Mouse (Mus musculus): Measurements from ENCODE around the gene Gm21972. TPM values are rescaled to one million over a fixed set of nuclear protein-coding genes. Genes with fewer than 3 reads are reported as not detected.

Gene Gm21972
- 1.5 and 2.2 TPM in 2 replicates for polyA plus RNA-seq (2012; rRNA removed)

DNA sequence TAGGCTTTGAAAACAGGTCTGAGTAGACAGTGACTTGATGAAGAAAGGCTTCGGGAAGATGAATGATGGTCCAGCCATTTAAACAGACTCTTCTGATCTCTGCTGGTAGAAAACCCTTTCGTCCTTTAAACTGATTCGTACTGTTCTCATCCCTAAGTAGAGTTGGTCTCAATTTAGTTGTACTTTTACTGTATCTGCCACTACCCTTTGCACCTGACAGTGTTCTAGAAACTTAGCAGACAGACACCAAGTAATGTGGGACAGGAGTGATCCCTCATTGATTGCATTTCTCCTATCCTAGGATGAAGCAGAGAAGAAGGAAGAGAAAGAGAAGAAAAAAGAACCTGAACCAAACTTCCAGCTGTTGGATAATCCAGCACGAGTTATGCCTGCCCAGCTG is at the start of gene Gm21972:
Gene Gm21972 (plus strand): TSS at position 301 of the 400 bp plus-strand sequence.
- no peak within 1 kb of the TSS for H3K27ac ChIP-seq (ENCODE audit: insufficient read depth, low read length)
- H3K4me1 ChIP-seq (ENCODE audit: control insufficient read depth, insufficient read depth, low read length): no peaks in the 10 kb centered on the region
- H3K4me3 ChIP-seq (ENCODE audit: insufficient read depth, low read length): no peak within 1 kb of the TSS
- no peak for TF ChIP-seq POLR2A (IDR thresholded peaks at IDR 0.05; ENCODE audit: extremely low read depth, insufficient read depth, low read length)
- TF ChIP-seq CTCF (IDR thresholded peaks at IDR 0.05; ENCODE audit: extremely low read depth, insufficient read depth, low read length): no peak

DNA sequence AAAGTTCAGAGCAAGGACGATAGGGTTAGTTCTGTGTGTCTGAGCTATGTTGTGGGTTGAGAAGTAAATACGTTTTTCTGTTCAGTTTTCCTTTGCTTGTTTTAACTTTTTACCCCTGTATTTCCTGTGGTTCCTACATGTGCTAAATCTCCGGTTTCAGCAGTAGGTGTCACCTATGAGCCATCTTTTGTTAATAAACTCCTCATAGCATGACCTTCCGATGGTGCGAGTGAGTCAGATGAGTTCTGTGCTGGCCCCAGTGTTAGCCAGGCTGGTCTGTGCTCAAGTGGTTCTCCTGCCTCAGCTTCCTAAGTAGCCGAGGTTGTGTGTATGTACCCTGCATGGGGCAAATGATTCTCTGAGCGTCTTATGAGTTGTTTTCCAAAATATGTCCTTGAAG is 39.0 kb upstream of the Gm21972 start:
- H3K4me3 ChIP-seq (ENCODE audit: insufficient read depth, low read length): no peak overlapping the region
- H3K27ac ChIP-seq (ENCODE audit: insufficient read depth, low read length): no peak overlapping the region
- H3K4me1 ChIP-seq (ENCODE audit: control insufficient read depth, insufficient read depth, low read length): no peaks in the 10 kb centered on the region
- TF ChIP-seq CTCF (IDR thresholded peaks at IDR 0.05; ENCODE audit: extremely low read depth, insufficient read depth, low read length): no peak
- no peak for TF ChIP-seq POLR2A (IDR thresholded peaks at IDR 0.05; ENCODE audit: extremely low read depth, insufficient read depth, low read length)

DNA sequence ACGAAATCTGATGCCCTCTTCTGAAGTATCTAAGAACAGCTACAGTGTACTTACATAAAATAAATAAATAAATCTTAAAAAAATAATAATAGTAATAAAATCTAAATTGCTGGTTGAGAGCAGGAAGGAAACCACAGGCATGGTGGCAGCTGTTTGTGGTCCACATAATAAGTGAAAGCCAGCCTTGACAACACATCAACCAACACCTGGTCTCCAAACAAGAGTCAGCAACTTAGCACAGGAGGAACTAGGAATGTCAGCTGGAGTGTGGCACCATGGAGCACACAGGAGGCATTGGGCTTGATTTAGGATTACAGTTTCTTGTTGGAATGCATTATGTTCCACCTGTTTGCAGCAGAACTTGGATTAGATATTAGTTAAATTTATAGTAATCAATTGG is 28.4 kb upstream of the Gm21972 start:
- Histone ChIP-seq H3K4me1 (ENCODE audit: control insufficient read depth, insufficient read depth, low read length) (no peaks in the 10 kb centered on the region; the same call in 1 of the 2 replicates), H3K27ac (ENCODE audit: insufficient read depth, low read length) (no peak overlapping the region), H3K4me3 (ENCODE audit: insufficient read depth, low read length) (no peak overlapping the region)
- TF ChIP-seq POLR2A (IDR thresholded peaks at IDR 0.05; ENCODE audit: extremely low read depth, insufficient read depth, low read length): no peak
- no peak for TF ChIP-seq CTCF (IDR thresholded peaks at IDR 0.05; ENCODE audit: extremely low read depth, insufficient read depth, low read length)

DNA sequence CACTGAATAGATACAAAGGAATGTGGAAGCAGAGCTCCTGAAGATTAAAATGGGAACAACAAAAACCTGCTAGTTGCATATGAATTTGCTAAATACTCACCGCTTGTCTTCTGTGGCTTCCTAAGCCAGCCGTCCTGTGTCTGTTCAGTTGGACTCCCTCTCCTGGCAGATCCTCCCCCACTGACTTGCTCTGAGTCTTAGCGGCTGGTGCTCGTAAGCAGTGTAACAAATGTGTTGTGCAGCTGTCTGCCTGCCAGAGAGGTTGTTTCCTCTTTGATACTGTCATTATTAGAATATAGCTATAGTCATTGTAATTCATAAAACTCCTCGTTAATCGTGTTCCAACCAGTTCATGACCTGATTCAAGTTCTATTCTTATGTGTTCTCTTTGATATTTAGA is 21.7 kb upstream of the Gm21972 start, which contains the start of gene Htr2b:
Gene Htr2b (minus strand): TSS at position 192 of the 400 bp plus-strand sequence.
- Histone ChIP-seq H3K4me1 (ENCODE audit: control insufficient read depth, insufficient read depth, low read length) (no peaks in the 10 kb centered on the region; the same call in none of the 2 replicates), H3K4me3 (ENCODE audit: insufficient read depth, low read length) (no peak within 1 kb of the TSS), H3K27ac (ENCODE audit: insufficient read depth, low read length) (no peak within 1 kb of the TSS)
- TF ChIP-seq CTCF (IDR thresholded peaks at IDR 0.05; ENCODE audit: extremely low read depth, insufficient read depth, low read length) (0 out of 2 replicates have a peak, but pooled peaks have one; percentile 1), POLR2A (IDR thresholded peaks at IDR 0.05; ENCODE audit: extremely low read depth, insufficient read depth, low read length) (no peak)

DNA sequence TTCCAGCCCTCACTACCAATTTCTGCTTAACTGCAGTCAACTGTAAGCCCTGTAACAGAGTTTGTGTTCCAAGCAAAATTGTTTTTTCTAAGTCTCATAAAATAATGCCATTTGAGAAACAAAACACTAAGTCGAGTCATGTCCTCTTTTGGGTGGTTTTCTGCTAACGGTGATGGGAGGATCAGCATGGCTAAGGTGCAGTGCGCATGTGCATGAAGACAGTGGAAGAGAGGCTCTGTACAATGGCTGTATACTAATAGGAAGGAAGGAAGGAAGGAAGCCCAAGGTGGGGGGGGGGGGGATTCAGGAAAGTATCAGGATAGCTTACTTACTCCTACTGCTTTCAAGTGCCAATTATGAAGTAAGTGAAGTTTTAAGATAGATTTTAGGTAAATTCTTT is 19.3 kb upstream of the Gm21972 start:
- no peak overlapping the region for H3K27ac ChIP-seq (ENCODE audit: insufficient read depth, low read length)

DNA sequence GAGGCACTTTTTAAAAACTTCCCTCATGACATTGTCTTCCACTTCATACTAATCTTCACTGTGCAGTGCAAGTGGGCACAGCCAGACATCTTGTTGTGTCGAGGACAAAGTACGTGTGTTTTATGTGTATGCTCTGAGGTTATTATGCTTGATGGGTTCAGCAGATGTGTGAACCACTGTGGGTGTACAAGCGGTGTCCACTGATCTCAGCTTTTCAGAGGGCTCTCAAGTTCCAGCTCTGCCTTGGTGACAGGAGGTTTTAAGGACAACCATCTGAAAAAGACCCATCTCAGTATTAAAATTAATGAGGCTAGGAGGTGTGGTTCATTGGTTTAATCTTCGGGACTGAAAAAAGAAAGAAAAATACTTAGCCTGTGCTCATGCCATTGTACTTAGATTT is 13.9 kb upstream of the Gm21972 start:
- TF ChIP-seq POLR2A (IDR thresholded peaks at IDR 0.05; ENCODE audit: extremely low read depth, insufficient read depth, low read length): no peak
- TF ChIP-seq CTCF (IDR thresholded peaks at IDR 0.05; ENCODE audit: extremely low read depth, insufficient read depth, low read length): no peak

More for the DNA sequence above, 19.3 kb upstream of the Gm21972 start:
- TF ChIP-seq CTCF (IDR thresholded peaks at IDR 0.05; ENCODE audit: extremely low read depth, insufficient read depth, low read length): no peak
- TF ChIP-seq POLR2A (IDR thresholded peaks at IDR 0.05; ENCODE audit: extremely low read depth, insufficient read depth, low read length): no peak
- H3K4me3 ChIP-seq (ENCODE audit: insufficient read depth, low read length): no peak overlapping the region
- H3K4me1 ChIP-seq (ENCODE audit: control insufficient read depth, insufficient read depth, low read length): no peaks in the 10 kb centered on the region; the same call in none of the 2 replicates

DNA sequence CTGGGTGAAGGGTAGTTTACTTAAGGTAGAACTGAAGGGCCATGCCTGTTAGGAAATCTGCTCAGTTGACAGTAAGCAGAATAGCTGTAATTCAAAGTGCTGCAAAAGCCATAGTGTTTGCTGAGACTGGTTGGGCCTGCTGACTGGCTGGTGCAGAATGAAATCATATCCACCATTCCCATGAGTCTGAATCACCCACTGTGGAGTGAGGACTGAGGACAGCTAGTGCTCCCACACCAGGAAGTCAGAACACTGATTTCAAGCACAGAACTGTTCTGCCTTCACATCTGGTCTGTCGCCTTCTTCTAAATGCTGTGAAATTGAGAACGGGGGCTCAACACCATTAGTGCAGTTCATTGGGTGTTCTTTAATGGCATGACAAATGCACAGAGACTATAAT is 7.4 kb upstream of the Gm21972 start:
- Histone ChIP-seq H3K4me1 (ENCODE audit: control insufficient read depth, insufficient read depth, low read length) (no peaks in the 10 kb centered on the region), H3K4me3 (ENCODE audit: insufficient read depth, low read length) (no peak overlapping the region), H3K27ac (ENCODE audit: insufficient read depth, low read length) (no peak overlapping the region)
- TF ChIP-seq CTCF (IDR thresholded peaks at IDR 0.05; ENCODE audit: extremely low read depth, insufficient read depth, low read length): no peak
- no peak for TF ChIP-seq POLR2A (IDR thresholded peaks at IDR 0.05; ENCODE audit: extremely low read depth, insufficient read depth, low read length)

More for the DNA sequence above, 13.9 kb upstream of the Gm21972 start:
- no peaks in the 10 kb centered on the region; the same call in 1 of the 2 replicates for H3K4me1 ChIP-seq (ENCODE audit: control insufficient read depth, insufficient read depth, low read length)
- no peak overlapping the region for H3K27ac ChIP-seq (ENCODE audit: insufficient read depth, low read length)
- H3K4me3 ChIP-seq (ENCODE audit: insufficient read depth, low read length): no peak overlapping the region

DNA sequence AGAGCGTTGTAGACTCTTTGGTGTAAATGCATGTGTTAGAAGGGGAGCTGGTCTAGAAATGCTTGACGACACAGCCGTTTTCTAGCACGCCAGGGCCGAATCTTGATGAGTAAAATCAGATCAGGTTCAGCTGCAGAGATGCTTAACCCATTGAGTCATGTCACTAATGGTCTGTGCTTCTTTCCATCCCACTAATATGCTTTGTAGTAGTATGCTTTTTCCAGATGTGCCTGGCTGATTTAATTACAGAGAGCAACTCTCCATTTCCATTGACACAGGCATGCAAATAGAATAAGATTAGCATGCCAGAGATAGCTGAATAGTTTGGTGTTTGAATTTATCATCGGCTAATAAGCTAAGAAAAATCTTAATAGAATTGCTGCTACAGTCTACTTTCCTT is 1.9 kb downstream of the Gm21972 start:
- Histone ChIP-seq H3K4me3 (ENCODE audit: insufficient read depth, low read length) (no peak overlapping the region), H3K27ac (ENCODE audit: insufficient read depth, low read length) (no peak overlapping the region), H3K4me1 (ENCODE audit: control insufficient read depth, insufficient read depth, low read length) (no peaks in the 10 kb centered on the region)
- TF ChIP-seq CTCF (IDR thresholded peaks at IDR 0.05; ENCODE audit: extremely low read depth, insufficient read depth, low read length): no peak
- no peak for TF ChIP-seq POLR2A (IDR thresholded peaks at IDR 0.05; ENCODE audit: extremely low read depth, insufficient read depth, low read length)

DNA sequence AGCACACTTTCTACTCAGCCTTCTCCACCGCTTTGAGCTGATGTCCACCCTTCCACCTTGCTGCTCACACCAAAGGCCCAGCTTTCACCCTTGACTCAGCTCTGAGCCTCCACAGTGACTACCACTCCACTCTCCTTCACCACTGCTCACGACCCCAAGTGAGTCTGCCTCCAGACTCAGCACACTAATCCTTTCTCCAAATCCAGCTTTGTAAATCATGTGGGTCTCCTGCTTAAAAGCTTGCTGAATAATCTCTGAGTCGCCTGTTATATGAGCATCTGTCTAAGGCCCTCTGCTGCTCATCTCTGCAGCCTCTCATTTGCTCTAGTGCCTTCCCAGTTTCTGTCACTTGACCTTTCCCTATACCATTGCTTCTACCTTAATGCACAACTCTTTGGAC is 7.6 kb downstream of the Gm21972 start:
- TF ChIP-seq CTCF (IDR thresholded peaks at IDR 0.05; ENCODE audit: extremely low read depth, insufficient read depth, low read length): no peak
- no peak for TF ChIP-seq POLR2A (IDR thresholded peaks at IDR 0.05; ENCODE audit: extremely low read depth, insufficient read depth, low read length)
- Histone ChIP-seq H3K4me3 (ENCODE audit: insufficient read depth, low read length) (no peak overlapping the region), H3K4me1 (ENCODE audit: control insufficient read depth, insufficient read depth, low read length) (no peaks in the 10 kb centered on the region), H3K27ac (ENCODE audit: insufficient read depth, low read length) (no peak overlapping the region)

DNA sequence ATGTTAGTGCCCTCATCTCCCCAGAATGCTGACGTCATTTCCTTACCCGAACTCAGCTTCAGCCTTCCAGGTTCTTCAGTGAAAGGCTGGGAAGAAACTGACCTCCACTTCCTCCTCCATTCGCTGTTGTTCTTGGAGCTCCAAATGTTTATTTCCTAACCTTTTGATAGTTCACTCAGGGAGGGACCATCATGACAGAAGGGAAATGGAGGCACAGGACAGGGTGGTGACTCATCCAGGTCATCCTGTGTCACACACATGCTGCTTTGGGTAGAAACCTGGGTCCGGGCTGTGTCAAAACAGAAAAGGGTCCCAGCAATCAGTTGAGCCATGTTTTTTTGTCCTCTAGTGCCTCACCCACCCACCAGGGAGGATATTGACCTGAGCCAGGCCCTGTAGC is 9.7 kb downstream of the Gm21972 start:
- Histone ChIP-seq H3K27ac (ENCODE audit: insufficient read depth, low read length) (no peak overlapping the region), H3K4me1 (ENCODE audit: control insufficient read depth, insufficient read depth, low read length) (no peaks in the 10 kb centered on the region), H3K4me3 (ENCODE audit: insufficient read depth, low read length) (no peak overlapping the region)
- no peak for TF ChIP-seq POLR2A (IDR thresholded peaks at IDR 0.05; ENCODE audit: extremely low read depth, insufficient read depth, low read length)
- TF ChIP-seq CTCF (IDR thresholded peaks at IDR 0.05; ENCODE audit: extremely low read depth, insufficient read depth, low read length): no peak

All from cortical plate, adult 2 months (tissue).